Comparison of ENCODE assay signal across 8 mouse cellular contexts in genomic region chr9:102689940-102690642, GRCm38 (mm10). TPM values are rescaled to one million over a fixed set of nuclear protein-coding genes. Genes with fewer than 3 reads are reported as not detected.
A peak's percentile ranks its signal among the peaks of the same experiment; 100 is the strongest.
DNase-seq lines count a peak whose midpoint lies in the region; ATAC-seq and TF ChIP-seq lines count a peak whose summit lies in the region.

No protein-coding gene starts in this region.

- peak overlapping the region; percentile 81 for H3K4me3 ChIP-seq in E14TG2a.4 (replicated peaks; ENCODE audit: low read length)
- peak overlapping the region; percentile 54 for H3K4me3 ChIP-seq in embryonic facial prominence, embryonic 15.5 days (replicated peaks)

- no peaks in the 10 kb centered on the region for H3K36me3 ChIP-seq in E14TG2a.4 (ENCODE audit: insufficient read depth, low read length)
- no peaks in the 10 kb centered on the region for H3K36me3 ChIP-seq in embryonic facial prominence, embryonic 15.5 days

- no peak for TF ChIP-seq CTCF in E14TG2a.4 (conservative IDR thresholded peaks at IDR 0.05; ENCODE audit: low read length)

- ATAC-seq in embryonic facial prominence, embryonic 15.5 days (ENCODE audit: insufficient number of reproducible peaks, low FRiP score, low TSS enrichment, low read depth): peak; percentile 77
- no peak for ATAC-seq in CD4-positive, CD25-positive, alpha-beta regulatory T cell, adult 4 months

- peak overlapping the region; percentile 99 for H3K4me2 ChIP-seq in embryonic facial prominence, embryonic 15.5 days (replicated peaks)

- H3K9me3 ChIP-seq in E14TG2a.4 (ENCODE audit: low read length): no peaks in the 10 kb centered on the region
- H3K9me3 ChIP-seq in embryonic facial prominence, embryonic 15.5 days (replicated peaks): no peaks in the 10 kb centered on the region

- WGBS in embryonic facial prominence, embryonic 15.5 days: 1% methylated on average over 44 of the region's 44 CpGs

- peak overlapping the region; percentile 76 for H3K27ac ChIP-seq in embryonic facial prominence, embryonic 15.5 days (replicated peaks)

- peaks cover 69% of the 10 kb centered on the region for H3K4me1 ChIP-seq in E14TG2a.4 (replicated peaks; ENCODE audit: low read depth, low read length)
- H3K4me1 ChIP-seq in embryonic facial prominence, embryonic 15.5 days: peaks cover 44% of the 10 kb centered on the region

- intact Hi-C loops in heart, postnatal 36 days (cut with DNase I): no loop called here

- peak overlapping the region; percentile 33; the same call in 1 of the 2 replicates for H3K9ac ChIP-seq in embryonic facial prominence, embryonic 15.5 days

- no peaks in the 10 kb centered on the region for H3K27me3 ChIP-seq in E14TG2a.4 (ENCODE audit: insufficient read depth, low read length)
- H3K27me3 ChIP-seq in embryonic facial prominence, embryonic 15.5 days: no peaks in the 10 kb centered on the region

- DNase-seq in brain, adult 2 months (ENCODE audit: low read depth, low spot score): peak; percentile 80
- DNase-seq in heart, postnatal 36 days: peak; percentile 29 to 41
- DNase-seq in left cerebral cortex, adult 11 months (ENCODE audit: low spot score): peak; percentile 16
- peak; percentile 45 for DNase-seq in lung, postnatal 10 days
- peak; percentile 62 for DNase-seq in right cerebral cortex, postnatal 14 days

RNA-seq across cellular contexts. Expression of gene Amotl2, which starts 26.4 kb away (rescaled TPM):
- polyA plus RNA-seq in embryonic facial prominence, embryonic 15.5 days (2015; fragmentation: Nextera tagmentation; extraction: Ambion mirVana): 53.6 and 53.7 TPM in 2 replicates
- total RNA-seq in heart, postnatal 36 days (2021): 10 to 100 TPM; 67.5 to 79.0 TPM
- not detected for polyA plus RNA-seq in CD4-positive, CD25-positive, alpha-beta regulatory T cell, adult 4 months (2017; shearing (Covaris generic))

Comparison
In these comparisons a context has a peak if more than half of its experiments do, and no peak if none do; other contexts are left out.
1. DNase-seq: peak in every context shown above with its lines; median percentile 80 in brain, adult 2 months; 62 in right cerebral cortex, postnatal 14 days; 45 in lung, postnatal 10 days; 35 in heart, postnatal 36 days; 16 in left cerebral cortex, adult 11 months.
2. RNA of gene Amotl2, which starts 26.4 kb away (polyA plus RNA-seq): 53.6 to 53.7 TPM in embryonic facial prominence, embryonic 15.5 days; not detected in CD4-positive, CD25-positive, alpha-beta regulatory T cell, adult 4 months; every median in the first group is over 10 times any median in the second.